Mouse (Mus musculus) heart, adult 11 months (tissue): Measurements from ENCODE around the gene Olfr646.
A peak's percentile ranks its signal among the peaks of the same experiment; 100 is the strongest.

ENCODE experiments used
- DNase-seq: peaks from one replicate; pipeline ENCODE4 v3.0.0; 2022

Gene Olfr646

GRCm38 (mm10) chr7:104104757-104104972, at the start of gene Olfr646:
Gene Olfr646, plus strand, starts transcription at chr7:104104873.
- no peak for DNase-seq

DNA sequence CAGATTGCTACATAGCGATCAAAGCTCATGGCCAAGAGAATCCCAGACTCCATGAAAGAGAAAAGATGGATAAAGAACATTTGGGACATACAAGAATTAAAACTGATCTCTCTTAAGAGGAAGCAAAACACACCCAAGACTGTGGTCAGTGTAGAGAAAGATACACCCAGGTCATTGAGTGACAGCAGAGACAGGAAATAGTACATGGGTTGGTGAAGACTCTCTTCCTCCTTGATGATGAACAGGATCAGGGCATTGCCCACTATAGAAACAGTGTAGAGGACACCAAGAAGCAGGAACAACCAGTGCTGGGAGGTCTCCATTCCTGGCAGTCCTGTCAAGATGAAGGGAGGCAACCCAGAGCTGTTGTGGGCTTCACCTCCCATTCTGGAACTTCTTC, 45.5 kb upstream of the Olfr646 start:
- no peak for DNase-seq

DNA sequence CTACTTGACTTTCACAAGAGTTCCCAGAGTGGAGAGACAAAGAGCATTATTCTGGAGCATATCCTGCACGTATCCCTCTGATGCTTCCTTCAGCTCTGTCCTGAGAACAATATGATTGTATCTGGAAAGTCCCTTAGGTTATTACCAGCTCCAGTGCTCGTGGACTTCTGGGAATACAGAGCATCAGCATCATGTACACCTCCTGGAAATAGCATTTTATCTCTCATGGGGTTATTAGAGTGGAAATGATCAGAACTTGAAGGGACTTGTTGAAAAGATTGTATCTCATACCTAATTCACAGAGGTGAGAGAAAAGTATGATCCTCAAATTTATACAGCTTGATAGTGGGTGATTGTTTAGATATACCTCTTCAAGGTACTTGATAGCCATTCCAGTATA, 43.3 kb upstream of the Olfr646 start, which contains the start of gene 4930516K23Rik:
TSS of gene 4930516K23Rik (minus strand) at position 101 of the 400 bp plus-strand sequence.
- no peak for DNase-seq

GRCm38 (mm10) chr7:104071769-104072168, 32.9 kb upstream of the Olfr646 start, which contains the start of gene Olfr644:
Gene Olfr644, minus strand, starts transcription at chr7:104071869.
- no peak for DNase-seq

DNA sequence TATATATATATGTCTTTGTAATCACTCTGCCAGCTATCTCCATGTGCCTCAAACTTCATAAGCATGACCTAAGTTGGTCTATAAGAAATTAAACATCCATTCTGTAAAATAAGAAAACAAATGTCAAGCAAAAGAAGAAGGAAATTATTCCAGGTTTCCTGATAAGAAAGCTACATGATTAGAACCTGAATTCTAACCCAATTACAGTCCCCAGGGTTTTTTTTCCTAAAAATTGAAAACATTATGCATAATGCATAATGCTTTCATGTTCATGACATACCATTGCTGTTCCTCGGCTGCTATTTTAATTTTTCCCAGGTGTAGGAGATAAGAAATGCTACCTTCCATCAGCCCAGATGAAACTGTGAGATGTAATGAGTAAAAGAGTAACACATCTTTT, 19.3 kb upstream of the Olfr646 start, which contains the start of gene Olfr645:
TSS of gene Olfr645 (minus strand) at position 101 of the 400 bp plus-strand sequence.
- no peak for DNase-seq

GRCm38 (mm10) chr7:104103913-104104756, 538 bp upstream of the Olfr646 start:
- DNase-seq, result no peak

- DNase-seq, result peak; percentile 84
These were observed 25.1 kb downstream of the Olfr646 start, which contains the start of gene Ubqln5 for GRCm38 (mm10) chr7:104129726-104130125. Gene Ubqln5, minus strand, starts transcription at chr7:104129826.

DNA sequence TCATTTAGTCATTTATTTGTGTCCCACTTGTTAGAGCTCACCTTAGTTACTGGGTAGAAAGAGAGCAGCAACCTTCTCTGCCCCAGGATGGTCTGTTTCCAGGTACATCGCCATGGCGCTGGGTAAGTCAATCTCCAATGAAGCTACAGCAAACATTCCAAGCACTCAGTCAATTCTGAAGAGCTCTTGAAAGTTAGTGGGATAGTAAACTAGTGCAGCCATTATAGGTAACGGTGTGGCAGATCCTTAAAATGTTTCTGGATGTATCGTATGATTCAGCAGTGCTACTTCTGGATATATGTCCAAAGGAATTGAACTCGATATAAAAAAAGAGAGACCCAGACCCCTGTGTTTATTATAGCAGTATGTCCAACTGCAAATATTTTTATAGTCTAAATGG, 32.6 kb downstream of the Olfr646 start, which contains the start of gene Olfr643:
TSS of gene Olfr643 (minus strand) at position 101 of the 400 bp plus-strand sequence.
- no peak for DNase-seq

DNA sequence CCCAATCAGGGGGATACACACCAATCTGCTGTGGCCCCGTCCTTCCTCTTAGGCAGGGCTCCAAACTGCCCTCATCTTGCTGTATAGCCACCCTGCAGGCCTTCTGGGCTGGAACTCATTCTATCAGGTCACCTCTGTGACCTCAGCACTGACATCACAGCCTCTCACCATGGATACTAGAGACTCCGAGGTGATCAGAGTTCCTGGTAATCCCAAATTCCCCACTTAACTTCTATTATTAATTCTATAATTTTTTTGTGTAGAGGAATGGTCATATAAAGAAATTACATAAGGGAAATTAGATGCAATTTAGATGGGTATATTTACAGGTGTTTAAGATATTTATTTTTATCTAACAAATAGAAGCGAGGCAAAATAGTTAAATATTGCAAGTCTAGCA, 38.5 kb downstream of the Olfr646 start, which contains the start of gene Ubqln3:
TSS of gene Ubqln3 (minus strand) at position 101 of the 400 bp plus-strand sequence.
- DNase-seq, result no peak

DNA sequence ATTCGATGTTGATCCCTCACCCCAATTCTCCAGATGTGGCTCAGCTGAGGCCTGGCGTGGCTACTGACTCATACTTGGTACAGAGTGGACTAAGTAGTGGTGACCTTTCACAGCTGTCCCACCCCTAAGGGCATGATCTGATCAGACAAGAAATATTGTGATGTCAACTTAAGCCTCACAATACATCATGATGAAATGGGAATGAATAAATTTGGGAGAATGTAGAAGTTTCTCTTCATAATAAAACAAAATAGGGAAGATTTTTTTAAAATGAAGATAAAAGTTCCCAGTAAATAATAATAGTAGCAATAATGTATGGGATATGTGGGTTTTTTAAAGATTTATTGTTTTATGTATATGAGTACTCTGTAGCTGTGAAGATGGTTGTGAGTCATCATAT, 45.8 kb downstream of the Olfr646 start, which contains the start of gene Ubqlnl:
TSS of gene Ubqlnl (minus strand) at position 101 of the 400 bp plus-strand sequence.
- no peak for DNase-seq
